Mouse (Mus musculus) neural tube, embryonic 12.5 days (tissue): ENCODE results near the gene Gm36864. TPM values are rescaled to one million over a fixed set of nuclear protein-coding genes. Genes with fewer than 3 reads are reported as not detected.
"Not testable (repeated sequence)": the region's sequence is repeated elsewhere in the genome, so short reads cannot be mapped to it uniquely, and the experiment has no call there.

Experiments used
- ATAC-seq: fragments of 200-750 bp; cut with Nextera tagmentation; 2 replicates; pipeline ENCODE4 v1.8.0; 2017; ENCODE audit warnings: low read depth, mild to moderate bottlenecking, moderate TSS enrichment, moderate library complexity; ENCODE audit not compliant: low FRiP score
- H3K27ac ChIP-seq: fragments of 300-500 bp; sonication (generic); 2 replicates; pipeline ENCODE4 v1.5.1; 2016
- H3K27me3 ChIP-seq: fragments of 300-500 bp; sonication (generic); replicated peaks from 2 replicates; pipeline ENCODE4 v1.6.1; 2016; ENCODE audit warnings: mild to moderate bottlenecking
- H3K36me3 ChIP-seq: fragments of 300-500 bp; sonication (generic); 2 replicates; pipeline ENCODE4 v1.6.1; 2016; ENCODE audit warnings: mild to moderate bottlenecking
- H3K4me1 ChIP-seq: fragments of 300-500 bp; sonication (generic); 2 replicates; pipeline ENCODE4 v1.6.1; 2016
- H3K4me2 ChIP-seq: fragments of 300-500 bp; sonication (generic); replicated peaks from 2 replicates; pipeline ENCODE4 v1.6.1; 2016; ENCODE audit warnings: mild to moderate bottlenecking
- H3K4me3 ChIP-seq: fragments of 300-500 bp; sonication (generic); 2 replicates; pipeline ENCODE4 v1.5.1; 2016
- H3K9ac ChIP-seq: fragments of 300-500 bp; sonication (generic); 2 replicates; pipeline ENCODE4 v1.6.1; 2016; ENCODE audit warnings: mild to moderate bottlenecking
- H3K9me3 ChIP-seq: fragments of 300-500 bp; sonication (generic); 2 replicates; pipeline ENCODE4 v1.6.1; 2016; ENCODE audit warnings: mild to moderate bottlenecking
- WGBS: fragments of 180-500 bp; shearing (Covaris S2); methylation state at CpG from one replicate; pipeline ENCODE4 v1.1.7; 2016; 5-methylcytosine and 5-hydroxymethylcytosine counted together
- polyA plus RNA-seq: library from polyadenylated mRNA; unstranded; fragments of >200 nt; fragmentation: Nextera tagmentation; extraction: Ambion mirVana; gene quantifications from 2 replicates; pipeline ENCODE4 v1.2.1, GENCODE M21; 2016

The Gm36864 gene
- polyA plus RNA-seq: 0.31 TPM in 1 of 2 replicates, not detected in the other

DNA sequence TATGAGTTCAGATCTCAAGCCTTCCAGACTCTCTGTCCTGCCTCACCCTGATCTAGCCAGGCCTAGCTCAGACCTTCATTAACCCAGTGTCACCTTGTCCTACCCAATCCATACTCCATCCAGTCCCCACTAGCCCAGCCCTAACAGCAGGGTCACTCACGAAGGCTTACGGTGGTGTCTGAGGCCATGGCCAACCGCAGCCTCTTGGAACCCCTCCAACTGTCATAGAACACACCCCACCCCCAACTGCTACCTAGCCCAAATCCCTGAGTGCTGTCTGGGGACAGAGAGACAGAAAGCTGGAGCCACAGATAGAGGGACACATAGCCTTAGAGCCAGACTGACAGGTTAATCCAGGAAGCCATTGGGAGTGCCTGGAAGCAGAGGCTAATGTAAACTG is at the start of gene Gm36864:
Gene Gm36864, plus strand, starts transcription at position 269 of the 400 bp plus-strand sequence.
- WGBS: 80% methylated on average over 3 of the region's 3 CpGs
- H3K27me3 ChIP-seq: no peaks in the 10 kb centered on the region
- no peaks in the 10 kb centered on the region for H3K9me3 ChIP-seq

DNA sequence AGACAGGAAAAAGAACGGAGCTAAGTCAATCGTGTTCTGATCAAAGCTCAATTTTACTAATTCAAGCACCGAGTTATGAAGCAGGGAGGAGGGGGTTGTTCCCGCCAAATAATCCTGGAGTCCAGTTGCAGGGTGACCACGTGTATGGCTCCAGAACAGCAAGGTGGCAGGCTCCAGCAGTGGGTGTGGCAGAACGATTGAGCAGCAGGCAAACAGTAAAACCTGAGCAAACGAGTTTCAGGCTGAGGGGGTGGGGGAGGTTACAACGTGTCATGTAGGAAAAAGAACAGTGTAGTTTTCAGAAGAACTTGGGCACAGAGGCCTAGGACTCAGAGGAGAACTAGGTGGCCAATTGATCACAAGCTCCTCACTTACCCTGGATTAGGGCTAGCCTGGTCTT is 49.5 kb upstream of the Gm36864 start:
- not testable (repeated sequence) for H3K4me2 ChIP-seq, H3K4me1 ChIP-seq, H3K9me3 ChIP-seq, H3K9ac ChIP-seq, ATAC-seq, H3K36me3 ChIP-seq, H3K27me3 ChIP-seq, H3K4me3 ChIP-seq, H3K27ac ChIP-seq
- WGBS: 61% methylated on average over 8 of the region's 8 CpGs

More for the DNA sequence above, at the start of gene Gm36864:
- no peak for ATAC-seq
- Histone ChIP-seq H3K9ac (no peak within 1 kb of the TSS), H3K27ac (no peak within 1 kb of the TSS), H3K36me3 (no peaks in the 10 kb centered on the region), H3K4me3 (no peak within 1 kb of the TSS), H3K4me1 (no peaks in the 10 kb centered on the region), H3K4me2 (no peak within 1 kb of the TSS)

DNA sequence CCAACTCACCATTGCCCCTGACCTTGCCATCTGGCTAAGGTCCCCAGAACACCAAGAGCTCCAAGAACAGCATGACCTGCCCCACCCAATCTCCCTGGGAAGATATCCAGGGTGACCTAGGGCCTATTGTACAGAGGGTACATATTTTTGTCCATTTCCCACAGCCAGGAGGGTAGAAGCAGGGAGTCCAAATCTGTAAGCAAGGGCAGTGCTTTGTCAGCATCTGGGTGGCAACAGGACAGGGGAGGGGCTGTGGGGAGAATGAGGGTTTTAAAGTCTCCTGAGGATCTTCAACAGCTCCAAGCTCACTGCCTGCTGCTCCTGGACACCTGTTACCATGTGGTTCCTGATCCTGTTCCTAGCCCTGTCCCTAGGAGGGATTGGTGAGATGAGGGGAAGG is 48.0 kb upstream of the Gm36864 start, which contains the start of gene Klk1b24:
Gene Klk1b24, plus strand, starts transcription at position 301 of the 400 bp plus-strand sequence.
- ATAC-seq, H3K27me3 ChIP-seq, H3K4me2 ChIP-seq, H3K36me3 ChIP-seq, H3K4me1 ChIP-seq, H3K9me3 ChIP-seq, H3K27ac ChIP-seq, H3K4me3 ChIP-seq, H3K9ac ChIP-seq: not testable (repeated sequence)

DNA sequence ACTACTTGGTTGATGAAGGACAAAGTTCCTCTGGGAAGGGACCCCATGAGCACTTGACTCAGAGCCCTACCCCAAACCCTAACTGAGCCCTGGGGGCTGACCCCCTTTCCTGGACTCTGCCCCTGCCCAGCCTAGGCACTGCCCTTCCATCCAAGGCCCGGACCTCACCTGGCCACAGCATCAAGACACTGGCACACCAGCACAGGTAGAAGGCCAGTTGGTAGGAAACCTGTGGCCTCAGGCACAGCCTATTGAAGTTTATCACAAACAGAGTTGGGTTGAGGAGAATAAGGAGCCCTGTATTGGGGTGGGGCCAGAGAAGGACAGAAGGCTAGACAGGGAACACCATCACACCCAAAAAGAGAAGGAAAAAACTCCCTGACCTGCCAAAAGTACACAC is 42.5 kb upstream of the Gm36864 start:
- WGBS: 86% methylated on average over 1 of the region's 1 CpGs

DNA sequence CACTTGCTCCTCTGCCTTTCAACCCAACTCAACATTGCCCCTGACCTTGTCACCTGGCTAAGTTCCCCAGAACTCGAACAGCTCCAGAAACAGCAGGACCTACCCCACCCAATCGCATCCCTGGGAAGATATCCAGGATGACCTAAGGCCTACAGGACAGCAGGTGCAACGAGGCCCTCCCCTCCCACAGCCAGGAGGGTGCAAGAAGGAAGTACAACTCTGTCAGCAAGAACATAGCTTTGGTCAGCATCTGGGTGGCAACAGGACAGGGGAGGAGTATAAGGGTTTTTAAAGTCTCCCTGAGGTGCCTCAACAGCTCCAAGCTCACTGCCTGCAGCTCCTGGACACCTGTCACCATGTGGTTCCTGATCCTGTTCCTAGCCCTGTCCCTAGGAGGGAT is 38.1 kb upstream of the Gm36864 start, which contains the start of gene Klk1b3:
Gene Klk1b3, plus strand, starts transcription at position 301 of the 400 bp plus-strand sequence.
- Histone ChIP-seq H3K36me3 (no peaks in the 10 kb centered on the region), H3K9ac (no peak within 1 kb of the TSS), H3K27ac (no peak within 1 kb of the TSS), H3K4me1 (no peaks in the 10 kb centered on the region), H3K9me3 (no peaks in the 10 kb centered on the region), H3K27me3 (no peaks in the 10 kb centered on the region), H3K4me3 (no peak within 1 kb of the TSS), H3K4me2 (no peak within 1 kb of the TSS)
- no peak for ATAC-seq
- whole genome bisulfite sequencing: 67% methylated on average over 3 of the region's 3 CpGs

More for the DNA sequence above, 42.5 kb upstream of the Gm36864 start:
- not testable (repeated sequence) for H3K27ac ChIP-seq, H3K27me3 ChIP-seq, H3K4me2 ChIP-seq, H3K36me3 ChIP-seq, ATAC-seq, H3K9ac ChIP-seq, H3K9me3 ChIP-seq, H3K4me1 ChIP-seq, H3K4me3 ChIP-seq

DNA sequence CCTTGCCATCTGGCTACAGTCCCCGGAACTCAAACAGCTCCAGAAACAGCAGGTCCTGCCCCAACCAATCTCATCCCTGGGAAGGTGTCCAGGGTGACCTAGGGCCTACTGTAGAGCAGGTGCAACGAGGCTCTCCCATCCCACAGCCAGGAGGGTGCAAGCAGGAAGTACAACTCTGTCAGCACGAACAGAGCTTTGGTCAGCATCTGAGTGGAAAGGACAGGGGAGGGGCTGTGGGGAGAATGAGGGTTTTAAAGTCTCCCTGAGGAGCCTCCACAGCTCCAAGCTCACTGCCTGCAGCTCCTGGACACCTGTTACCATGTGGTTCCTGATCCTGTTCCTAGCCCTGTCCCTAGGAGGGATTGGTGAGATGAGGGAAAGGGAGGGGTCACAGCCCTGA is 28.8 kb upstream of the Gm36864 start, which contains the start of gene Klk1b4:
Gene Klk1b4, plus strand, starts transcription at position 301 of the 400 bp plus-strand sequence.
- not testable (repeated sequence) for H3K27ac ChIP-seq, H3K4me1 ChIP-seq, H3K4me2 ChIP-seq, H3K27me3 ChIP-seq, H3K9ac ChIP-seq, H3K36me3 ChIP-seq, H3K4me3 ChIP-seq, H3K9me3 ChIP-seq, ATAC-seq
- WGBS: 68% methylated on average over 3 of the region's 3 CpGs

DNA sequence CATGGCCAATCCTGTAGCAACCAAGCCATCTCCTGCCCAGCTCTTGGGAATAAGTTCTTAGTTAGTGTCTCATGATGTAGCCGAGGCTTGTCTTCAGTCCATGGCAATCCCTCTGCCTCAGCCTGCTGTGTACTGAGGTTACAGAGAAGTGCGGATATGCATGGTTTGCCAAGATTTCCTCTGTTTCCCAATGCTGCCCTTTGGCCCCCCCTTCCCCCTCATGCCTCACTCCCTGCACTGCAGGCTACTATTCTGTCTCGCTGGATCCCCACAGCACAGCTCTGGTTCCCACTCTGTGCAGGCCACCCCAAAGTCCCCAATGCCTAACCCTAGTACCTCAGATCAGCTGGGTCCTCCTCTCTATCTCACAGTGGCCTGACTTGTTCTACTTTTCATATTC is 27.7 kb upstream of the Gm36864 start:
- Histone ChIP-seq H3K9ac (no peak overlapping the region), H3K4me2 (no peak overlapping the region), H3K9me3 (no peaks in the 10 kb centered on the region), H3K4me1 (no peaks in the 10 kb centered on the region), H3K4me3 (no peak overlapping the region), H3K27me3 (no peaks in the 10 kb centered on the region), H3K36me3 (no peaks in the 10 kb centered on the region), H3K27ac (no peak overlapping the region)
- ATAC-seq: no peak
- WGBS: 85% methylated on average over 3 of the region's 3 CpGs

DNA sequence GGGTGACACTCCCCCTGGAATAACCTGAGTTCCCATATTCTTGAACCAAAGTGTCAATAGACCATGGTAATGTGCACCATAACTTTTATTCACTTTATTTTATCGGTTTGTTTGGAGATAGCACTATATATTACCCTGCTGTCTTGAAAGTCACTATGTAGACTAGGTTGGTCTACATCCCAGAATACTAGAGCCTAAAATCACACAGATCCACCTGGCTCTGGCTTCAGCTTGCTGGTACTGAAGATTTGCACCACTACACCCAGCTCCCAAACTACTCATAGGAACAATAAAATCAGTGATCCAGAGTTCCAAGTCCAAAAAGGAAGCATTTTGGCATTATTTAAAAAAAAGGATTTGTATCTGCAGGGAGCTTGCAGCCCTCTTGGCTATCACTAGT is 20.3 kb upstream of the Gm36864 start, which contains the start of gene Klk1b5:
Gene Klk1b5, plus strand, starts transcription at position 301 of the 400 bp plus-strand sequence.
- no peaks in the 10 kb centered on the region; the same call in 1 of the 2 replicates for H3K27me3 ChIP-seq
- H3K4me1 ChIP-seq: no peaks in the 10 kb centered on the region
- ATAC-seq: no peak
- H3K9me3 ChIP-seq: no peaks in the 10 kb centered on the region
- no peak within 1 kb of the TSS for H3K4me3 ChIP-seq
- WGBS: 85% methylated on average over 1 of the region's 1 CpGs
- no peaks in the 10 kb centered on the region for H3K36me3 ChIP-seq
- H3K9ac ChIP-seq: no peak within 1 kb of the TSS
- H3K27ac ChIP-seq: no peak within 1 kb of the TSS
- H3K4me2 ChIP-seq: no peak within 1 kb of the TSS

DNA sequence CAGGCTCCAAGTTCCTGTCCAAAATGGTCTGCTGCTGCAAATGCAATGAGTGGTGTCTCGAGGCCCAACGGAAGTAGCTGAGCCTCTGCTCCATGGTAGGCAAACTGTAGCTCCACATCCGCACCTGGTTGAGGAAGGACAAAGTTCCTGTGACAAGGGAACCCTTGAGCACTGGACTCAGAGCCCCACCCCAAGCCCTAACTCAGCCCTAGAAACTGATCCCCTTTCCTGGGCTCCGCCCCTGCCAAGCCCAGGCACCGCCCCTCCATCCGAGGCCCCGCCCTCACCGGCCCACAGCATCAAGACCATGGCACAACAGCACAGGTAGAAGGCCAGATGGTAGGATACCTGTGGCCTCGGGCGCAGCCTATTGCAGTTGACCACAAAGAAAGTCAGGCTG is 14.4 kb upstream of the Gm36864 start:
- 73% methylated on average over 10 of the region's 10 CpGs for WGBS

DNA sequence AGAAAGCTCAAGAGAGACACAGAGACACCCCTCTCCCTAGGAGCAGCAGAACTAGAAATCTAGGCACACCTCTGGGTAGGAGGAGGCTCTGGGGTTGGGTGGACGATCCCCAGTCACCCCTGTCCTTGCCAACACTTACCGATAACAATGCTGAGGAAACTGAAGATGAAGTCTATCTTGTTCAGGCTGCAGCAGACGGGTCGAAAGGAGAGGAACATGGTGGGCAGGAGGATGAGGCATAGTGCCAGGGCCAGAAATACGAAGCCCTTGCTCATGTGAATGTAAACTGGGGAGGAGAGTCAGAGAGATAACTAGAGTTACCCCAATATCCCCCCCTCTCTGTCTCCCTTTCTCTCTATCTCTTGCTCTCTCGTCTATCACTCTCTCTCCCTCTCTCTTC is 13.6 kb upstream of the Gm36864 start:
- not testable (repeated sequence) for H3K4me2 ChIP-seq, H3K9me3 ChIP-seq, H3K9ac ChIP-seq, H3K4me1 ChIP-seq, H3K27ac ChIP-seq, H3K27me3 ChIP-seq, H3K4me3 ChIP-seq, H3K36me3 ChIP-seq, ATAC-seq
- WGBS: 85% methylated on average over 6 of the region's 6 CpGs

More for the DNA sequence above, 14.4 kb upstream of the Gm36864 start:
- H3K27ac ChIP-seq, H3K36me3 ChIP-seq, H3K9me3 ChIP-seq, H3K27me3 ChIP-seq, H3K4me2 ChIP-seq, H3K4me1 ChIP-seq, H3K4me3 ChIP-seq, ATAC-seq, H3K9ac ChIP-seq: not testable (repeated sequence)

DNA sequence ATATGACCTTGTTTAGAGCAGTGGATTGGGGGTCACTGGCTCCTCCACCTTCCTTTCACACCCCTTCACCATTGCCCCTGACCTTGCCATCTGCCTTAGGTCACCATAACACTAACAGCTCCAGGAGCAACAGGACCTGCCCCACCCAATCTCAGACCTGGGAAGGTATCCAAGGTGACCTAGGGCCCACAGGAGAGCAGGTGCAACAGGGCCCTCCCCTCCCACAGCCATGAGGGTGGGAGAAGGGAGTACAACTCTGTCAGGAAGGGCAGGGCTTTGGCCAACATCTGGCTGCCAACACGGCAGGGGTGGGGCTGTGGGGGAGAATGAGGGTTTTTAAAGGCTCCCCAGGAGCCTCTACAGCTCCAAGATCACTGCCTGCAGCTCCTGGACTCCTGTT is 10.9 kb upstream of the Gm36864 start, which contains the start of gene Klk1:
Gene Klk1, plus strand, starts transcription at position 285 of the 400 bp plus-strand sequence.
- Histone ChIP-seq H3K27ac (no peak within 1 kb of the TSS), H3K4me3 (no peak within 1 kb of the TSS), H3K9me3 (no peaks in the 10 kb centered on the region), H3K4me2 (no peak within 1 kb of the TSS), H3K27me3 (no peaks in the 10 kb centered on the region), H3K9ac (no peak within 1 kb of the TSS), H3K36me3 (no peaks in the 10 kb centered on the region), H3K4me1 (no peaks in the 10 kb centered on the region)
- WGBS: 50% methylated on average over 1 of the region's 1 CpGs
- ATAC-seq: no peak

DNA sequence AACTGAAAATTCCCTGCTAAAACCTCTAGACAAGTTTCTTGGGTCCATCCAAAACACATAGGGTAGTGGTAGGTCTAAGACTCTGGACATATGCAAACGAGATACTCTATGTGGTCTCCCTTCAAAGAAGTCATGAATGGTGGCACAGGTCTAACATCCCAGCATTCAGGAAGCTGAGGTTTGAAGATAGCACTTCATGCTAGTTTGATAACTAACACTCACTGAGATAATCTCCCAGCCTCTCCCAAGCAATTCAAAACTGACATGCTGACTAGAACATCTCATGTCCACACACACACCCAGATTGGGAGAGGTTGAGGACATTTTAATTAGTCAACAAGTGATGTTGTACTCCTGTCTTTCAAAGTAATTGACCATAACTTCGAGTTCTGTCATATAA is 3.9 kb downstream of the Gm36864 start:
- no peak overlapping the region for H3K9ac ChIP-seq
- no peak overlapping the region for H3K27ac ChIP-seq
- no peak overlapping the region for H3K4me3 ChIP-seq
- H3K36me3 ChIP-seq: no peaks in the 10 kb centered on the region
- 57% methylated on average over 2 of the region's 2 CpGs for WGBS
- no peaks in the 10 kb centered on the region for H3K9me3 ChIP-seq
- no peak for ATAC-seq
- no peaks in the 10 kb centered on the region for H3K4me1 ChIP-seq
- H3K27me3 ChIP-seq: no peaks in the 10 kb centered on the region
- no peak overlapping the region for H3K4me2 ChIP-seq

DNA sequence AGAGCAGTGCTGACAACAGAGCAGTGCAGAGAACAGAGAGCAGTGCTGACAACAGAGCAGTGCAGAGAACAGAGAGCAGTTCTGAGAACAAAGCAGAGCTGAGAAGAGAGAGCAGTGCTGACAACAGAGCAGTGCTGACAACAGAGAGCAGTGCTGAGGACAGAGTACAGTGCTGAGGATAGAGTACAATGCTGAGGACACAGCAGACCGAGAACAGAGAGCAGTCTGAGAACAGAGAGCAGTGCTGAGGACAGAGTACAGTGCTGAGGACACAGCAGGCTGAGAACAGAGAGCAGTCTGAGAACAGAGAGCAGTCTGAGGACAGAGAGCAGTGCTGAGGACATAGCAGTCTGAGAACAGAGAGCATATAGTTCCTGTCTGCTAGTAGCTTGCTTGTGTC is 4.7 kb downstream of the Gm36864 start:
- Histone ChIP-seq H3K4me2 (no peak overlapping the region), H3K4me3 (no peak overlapping the region), H3K27me3 (no peaks in the 10 kb centered on the region), H3K27ac (no peak overlapping the region), H3K4me1 (peaks cover 5% of the 10 kb centered on the region; the same call in 1 of the 2 replicates), H3K36me3 (no peaks in the 10 kb centered on the region), H3K9ac (no peak overlapping the region), H3K9me3 (no peaks in the 10 kb centered on the region)
- no peak for ATAC-seq
- 70% methylated on average over 1 of the region's 1 CpGs for WGBS
